Mouse (Mus musculus): ENCODE data around the gene Cd200r2. TPM values are rescaled to one million over a fixed set of nuclear protein-coding genes. Genes with fewer than 3 reads are reported as not detected.

Gene Cd200r2
- 0.57 TPM in 1 of 2 replicates, not detected in the other for polyA plus RNA-seq (2012; rRNA removed; ENCODE audit: low replicate concordance)

GRCm38 (mm10) chr16:44866797-44867196 lies at the start of gene Cd200r2:
Gene Cd200r2 (plus strand): TSS chr16:44867097.

GRCm38 (mm10) chr16:44943468-44943867 lies 76.6 kb downstream of the Cd200r2 start, which contains the start of gene Cd200r3:
Gene Cd200r3 (plus strand): TSS chr16:44943678.

Other genes starting within 250 kb of the Cd200r2 start
- 1.9 and 2.0 TPM in 2 replicates for gene Nepro, start 142.8 kb upstream of the Cd200r2 start, polyA plus RNA-seq (2012; rRNA removed; ENCODE audit: low replicate concordance)
- 4.4 and 7.2 TPM in 2 replicates for gene Gtpbp8, start 120.7 kb upstream of the Cd200r2 start, polyA plus RNA-seq (2012; rRNA removed; ENCODE audit: low replicate concordance)
- 0.15 and 0.25 TPM in 2 replicates for gene Cd200r1, start 101.4 kb upstream of the Cd200r2 start, polyA plus RNA-seq (2012; rRNA removed; ENCODE audit: low replicate concordance)
- gene Cd200r4, start 55.4 kb upstream of the Cd200r2 start, polyA plus RNA-seq (2012; rRNA removed; ENCODE audit: low replicate concordance): 0.49 and 1.3 TPM in 2 replicates
- gene Cd200r3, start 76.6 kb downstream of the Cd200r2 start, polyA plus RNA-seq (2012; rRNA removed; ENCODE audit: low replicate concordance): not detected in 2 replicates
- gene Ccdc80, start 226.3 kb downstream of the Cd200r2 start, polyA plus RNA-seq (2012; rRNA removed; ENCODE audit: low replicate concordance): 4.7 and 4.8 TPM in 2 replicates

All from duodenum, adult 2 months (tissue).